Mouse (Mus musculus) thymus, postnatal 4 days (tissue): ENCODE data around the gene Tomm20l.

ENCODE experiments used
- DNase-seq: peaks from one replicate; pipeline ENCODE4 v3.0.0; 2021

The Tomm20l gene

GRCm38 (mm10) chr12:71157974-71158373, 46.7 kb downstream of the Tomm20l start:
- no peak for DNase-seq

DNA sequence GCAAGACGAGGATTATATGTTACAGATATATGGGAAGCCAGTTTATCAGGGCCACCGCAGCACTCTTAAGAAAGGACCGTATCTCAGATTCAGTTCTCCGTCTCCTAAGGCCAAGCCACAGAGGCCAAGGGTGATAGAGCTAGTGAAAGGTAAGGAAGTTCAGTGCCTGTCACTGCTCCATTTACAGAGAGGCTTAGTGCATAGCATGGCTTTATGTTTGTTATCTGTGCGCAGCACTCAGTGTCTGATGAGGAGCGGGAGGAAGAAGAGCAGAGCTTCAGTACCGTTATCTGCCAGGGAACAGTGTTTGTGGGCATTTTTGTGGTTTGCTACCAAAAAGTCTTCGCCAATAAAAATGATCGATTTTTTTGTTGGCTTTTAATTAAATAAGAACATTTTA, 53.2 kb downstream of the Tomm20l start:
- DNase-seq, result no peak

GRCm38 (mm10) chr12:71169911-71170310, 58.7 kb downstream of the Tomm20l start:
- DNase-seq, result no peak
